Mouse (Mus musculus) hindbrain, embryonic 14.5 days (tissue): Measurements from ENCODE around the gene Supt5. TPM values are rescaled to one million over a fixed set of nuclear protein-coding genes. Genes with fewer than 3 reads are reported as not detected.

ENCODE experiments used
- ATAC-seq: fragments of 200-750 bp; cut with Nextera tagmentation; 2 replicates; pipeline ENCODE4 v1.8.0; 2017; ENCODE audit warnings: moderate number of reproducible peaks, mild to moderate bottlenecking, moderate TSS enrichment, moderate library complexity; ENCODE audit not compliant: low FRiP score
- DNase-seq: peaks from one replicate; pipeline ENCODE4 v3.0.0-alpha.2; 2015; ENCODE audit warnings: low spot score
- H3K27ac ChIP-seq: fragments of 300-500 bp; sonication (generic); 2 replicates; pipeline ENCODE4 v1.5.1; 2014; ENCODE audit warnings: mild to moderate bottlenecking, moderate library complexity
- H3K27me3 ChIP-seq: fragments of 300-500 bp; sonication (generic); 2 replicates; pipeline ENCODE4 v1.6.1; 2014; ENCODE audit warnings: mild to moderate bottlenecking, low read length, mixed read lengths; ENCODE audit not compliant: control insufficient read depth, insufficient read depth
- H3K36me3 ChIP-seq: fragments of 300-500 bp; sonication (generic); replicated peaks from 2 replicates; pipeline ENCODE4 v1.6.1; 2014; ENCODE audit not compliant: control insufficient read depth, insufficient read depth
- H3K4me1 ChIP-seq: fragments of 300-500 bp; sonication (generic); replicated peaks from 2 replicates; pipeline ENCODE4 v1.6.1; 2014; ENCODE audit warnings: antibody characterized with exemption, low read length, mixed read lengths; ENCODE audit not compliant: control insufficient read depth, insufficient read depth
- H3K4me2 ChIP-seq: fragments of 300-500 bp; sonication (generic); replicated peaks from 2 replicates; pipeline ENCODE4 v1.6.1; 2014; ENCODE audit warnings: mild to moderate bottlenecking, moderate library complexity
- H3K4me3 ChIP-seq: fragments of 300-500 bp; sonication (generic); replicated peaks from 2 replicates; pipeline ENCODE4 v1.5.1; 2014; ENCODE audit warnings: mild to moderate bottlenecking, low read length
- H3K9ac ChIP-seq: fragments of 300-500 bp; sonication (generic); 2 replicates; pipeline ENCODE4 v1.6.1; 2014
- H3K9me3 ChIP-seq: fragments of 300-500 bp; sonication (generic); 2 replicates; pipeline ENCODE4 v1.6.1; 2016; ENCODE audit warnings: low read length; ENCODE audit not compliant: control insufficient read depth
- WGBS: fragments of 180-500 bp; shearing (Covaris S2); extraction: QIAGEN DNeasy Blood & Tissue Kit; methylation state at CpG from one replicate; pipeline ENCODE4 v1.1.7; 2014; 5-methylcytosine and 5-hydroxymethylcytosine counted together
- polyA plus RNA-seq: library from polyadenylated mRNA; unstranded; fragments of >200 nt; fragmentation: Nextera tagmentation; extraction: Ambion mirVana; gene quantifications from 2 replicates; pipeline ENCODE4 v1.2.1, GENCODE M21; 2014

The Supt5 gene
- polyA plus RNA-seq, 1 experiment from 2014 or later, result 75.2 TPM

GRCm38 (mm10) chr7:28376011-28376771 lies 37.6 kb upstream of the Supt5 start:
- H3K27me3 ChIP-seq, result no peaks in the 10 kb centered on the region
- peak overlapping the region; percentile 83 for H3K4me2 ChIP-seq
- peak overlapping the region; percentile 61 for H3K9ac ChIP-seq
- peaks cover 22% of the 10 kb centered on the region; the same call in 1 of the 2 replicates for H3K4me1 ChIP-seq
- H3K4me3 ChIP-seq, result peak overlapping the region; percentile 37
- H3K27ac ChIP-seq, result peak overlapping the region; percentile 87
- 5% methylated on average over 28 of the region's 30 CpGs for WGBS
- ATAC-seq, result no peak
- DNase-seq, result no peak
- no peaks in the 10 kb centered on the region for H3K36me3 ChIP-seq
- no peaks in the 10 kb centered on the region for H3K9me3 ChIP-seq

- WGBS, result under 1% methylated on average over 35 of the region's 36 CpGs
Measured at GRCm38 (mm10) chr7:28375176-28375921, 36.8 kb upstream of the Supt5 start.

GRCm38 (mm10) chr7:28374647-28375046 lies 36.1 kb upstream of the Supt5 start:
- ATAC-seq (no peak), DNase-seq (no peak)
- H3K9ac ChIP-seq, result no peak overlapping the region
- WGBS, result 79% methylated on average over 10 of the region's 10 CpGs
- H3K36me3 ChIP-seq, result no peaks in the 10 kb centered on the region
- no peaks in the 10 kb centered on the region for H3K9me3 ChIP-seq
- H3K4me1 ChIP-seq, result peaks cover 32% of the 10 kb centered on the region
- no peak overlapping the region for H3K4me3 ChIP-seq
- peak overlapping the region; percentile 83 for H3K4me2 ChIP-seq
- no peaks in the 10 kb centered on the region for H3K27me3 ChIP-seq
- H3K27ac ChIP-seq, result peak overlapping the region; percentile 87; the same call in 1 of the 2 replicates

More at GRCm38 (mm10) chr7:28375176-28375921, 36.8 kb upstream of the Supt5 start:
- ATAC-seq, result peak; percentile 36
- peak overlapping the region; percentile 61 for H3K9ac ChIP-seq
- H3K36me3 ChIP-seq, result no peaks in the 10 kb centered on the region
- no peaks in the 10 kb centered on the region for H3K27me3 ChIP-seq
- H3K4me2 ChIP-seq, result peak overlapping the region; percentile 83
- H3K4me1 ChIP-seq, result peaks cover 25% of the 10 kb centered on the region
- H3K9me3 ChIP-seq, result no peaks in the 10 kb centered on the region
- peak overlapping the region; percentile 37 for H3K4me3 ChIP-seq
- H3K27ac ChIP-seq, result peak overlapping the region; percentile 87
- peak; percentile 78 for DNase-seq

GRCm38 (mm10) chr7:28373891-28374495 lies 35.4 kb upstream of the Supt5 start:
- ATAC-seq (no peak), DNase-seq (no peak)
- H3K27ac ChIP-seq, result no peak overlapping the region
- H3K27me3 ChIP-seq, result no peaks in the 10 kb centered on the region
- no peak overlapping the region for H3K4me3 ChIP-seq
- H3K36me3 ChIP-seq, result no peaks in the 10 kb centered on the region
- peaks cover 34% of the 10 kb centered on the region for H3K4me1 ChIP-seq
- no peak overlapping the region for H3K4me2 ChIP-seq
- 87% methylated on average over 7 of the region's 7 CpGs for WGBS
- H3K9me3 ChIP-seq, result no peaks in the 10 kb centered on the region
- no peak overlapping the region for H3K9ac ChIP-seq

GRCm38 (mm10) chr7:28373131-28373581 lies 34.6 kb upstream of the Supt5 start:
- Histone ChIP-seq H3K27me3 (no peaks in the 10 kb centered on the region), H3K36me3 (peaks cover 2% of the 10 kb centered on the region; the same call in 1 of the 2 replicates), H3K9me3 (no peaks in the 10 kb centered on the region), H3K27ac (peak overlapping the region; percentile 80), H3K4me1 (peaks cover 26% of the 10 kb centered on the region), H3K4me3 (peak overlapping the region; percentile 82), H3K4me2 (peak overlapping the region; percentile 98), H3K9ac (peak overlapping the region; percentile 16; the same call in 1 of the 2 replicates)
- WGBS, result 1% methylated on average over 9 of the region's 9 CpGs
- DNase-seq (peak; percentile 93), ATAC-seq (0 out of 2 replicates have a peak, but pooled peaks have one; percentile 1)

- peak; percentile 99 for DNase-seq
- Histone ChIP-seq H3K4me2 (peak within 1 kb of the TSS; percentile 98), H3K4me1 (peaks cover 22% of the 10 kb centered on the region), H3K9me3 (no peaks in the 10 kb centered on the region), H3K36me3 (peaks cover 9% of the 10 kb centered on the region), H3K9ac (peak within 1 kb of the TSS; percentile 84), H3K27me3 (no peaks in the 10 kb centered on the region), H3K4me3 (peak within 1 kb of the TSS; percentile 82), H3K27ac (peak within 1 kb of the TSS; percentile 80)
- ATAC-seq, result peak; percentile 90
- WGBS, result under 1% methylated on average over 59 of the region's 66 CpGs
Measured at GRCm38 (mm10) chr7:28372251-28373108, 33.9 kb upstream of the Supt5 start, which contains the start of gene Plekhg2. Gene Plekhg2 (minus strand): TSS chr7:28372599.

- H3K4me2 ChIP-seq, result peak overlapping the region; percentile 98
- WGBS, result under 1% methylated on average over 40 of the region's 43 CpGs
- no peaks in the 10 kb centered on the region for H3K9me3 ChIP-seq
- H3K36me3 ChIP-seq, result peaks cover 18% of the 10 kb centered on the region
- H3K9ac ChIP-seq, result peak overlapping the region; percentile 84
- H3K4me3 ChIP-seq, result peak overlapping the region; percentile 82
- H3K27me3 ChIP-seq, result no peaks in the 10 kb centered on the region
- ATAC-seq (no peak), DNase-seq (no peak)
- H3K4me1 ChIP-seq, result peaks cover 21% of the 10 kb centered on the region
- peak overlapping the region; percentile 80 for H3K27ac ChIP-seq
Measured at GRCm38 (mm10) chr7:28371514-28371989, 33.0 kb upstream of the Supt5 start.

- Histone ChIP-seq H3K27ac (peak overlapping the region; percentile 80), H3K4me1 (peaks cover 16% of the 10 kb centered on the region), H3K36me3 (peaks cover 21% of the 10 kb centered on the region), H3K9me3 (no peaks in the 10 kb centered on the region), H3K27me3 (no peaks in the 10 kb centered on the region), H3K9ac (peak overlapping the region; percentile 84), H3K4me2 (peak overlapping the region; percentile 98), H3K4me3 (peak overlapping the region; percentile 82)
- 8% methylated on average over 11 of the region's 11 CpGs for WGBS
- ATAC-seq (no peak), DNase-seq (no peak)
Measured at GRCm38 (mm10) chr7:28370977-28371513, 32.5 kb upstream of the Supt5 start.
